Mouse (Mus musculus): Measurements from ENCODE around the gene Ppp1r3d.

- TF ChIP-seq CTCF (conservative IDR thresholded peaks at IDR 0.05; ENCODE audit: low read length): no peak
- TF ChIP-seq POU5F1 (IDR thresholded peaks at IDR 0.05; ENCODE audit: borderline replicate concordance, low read length): no peak
- no peak for TF ChIP-seq NANOG (IDR thresholded peaks at IDR 0.05; ENCODE audit: borderline replicate concordance, low read length)
These were observed 827 bp upstream of the Ppp1r3d start for GRCm38 (mm10) chr2:178415150-178415448.

Data from E14TG2a.4 (cell line).